Mouse (Mus musculus) heart, adult 8-10 months (tissue): ENCODE data around the gene Chid1. TPM values are rescaled to one million over a fixed set of nuclear protein-coding genes. Genes with fewer than 3 reads are reported as not detected.

ENCODE experiments used
- DNase-seq: peaks from one replicate; pipeline ENCODE4 v3.0.0; 2022; ENCODE audit warnings: low spot score
- total RNA-seq, 4 experiments: library from RNA; stranded (reverse); gene quantifications; 2 replicates each; pipeline ENCODE4 v1.2.4; 2022

Chid1 gene
- total RNA-seq, 4 experiments from 2014 or later: 48.2 to 55.0 (median 50.3) TPM

DNA sequence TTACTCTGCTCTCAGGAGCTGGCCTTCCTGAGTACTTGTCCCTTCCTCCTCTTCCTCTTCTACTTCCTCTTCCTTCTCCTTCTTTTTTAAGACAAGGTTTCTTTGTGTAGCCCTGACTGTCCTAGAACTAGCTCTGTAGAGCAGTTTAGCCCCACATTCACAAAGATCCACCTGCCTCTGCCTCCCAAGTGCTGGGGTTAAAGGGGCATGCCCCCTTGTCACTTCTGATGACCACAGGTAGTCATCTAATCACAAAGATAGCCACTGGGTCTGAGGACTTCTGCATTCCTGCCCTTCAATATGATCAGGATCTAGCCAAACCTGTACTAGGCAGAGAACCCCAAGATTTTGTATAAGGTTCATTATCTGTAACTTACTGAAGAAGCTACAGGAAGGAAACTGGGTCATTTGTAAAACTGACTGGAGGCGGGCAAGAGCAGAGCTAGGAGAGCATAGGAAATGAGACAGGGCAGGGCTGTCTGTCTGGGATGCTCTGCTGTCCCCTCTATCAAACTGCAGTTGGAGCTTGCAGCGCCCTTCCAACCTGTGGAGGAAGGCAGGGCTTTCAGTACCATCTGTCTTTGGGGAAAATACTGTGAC, 20.2 kb upstream of the Chid1 start:
- DNase-seq: no peak

DNA sequence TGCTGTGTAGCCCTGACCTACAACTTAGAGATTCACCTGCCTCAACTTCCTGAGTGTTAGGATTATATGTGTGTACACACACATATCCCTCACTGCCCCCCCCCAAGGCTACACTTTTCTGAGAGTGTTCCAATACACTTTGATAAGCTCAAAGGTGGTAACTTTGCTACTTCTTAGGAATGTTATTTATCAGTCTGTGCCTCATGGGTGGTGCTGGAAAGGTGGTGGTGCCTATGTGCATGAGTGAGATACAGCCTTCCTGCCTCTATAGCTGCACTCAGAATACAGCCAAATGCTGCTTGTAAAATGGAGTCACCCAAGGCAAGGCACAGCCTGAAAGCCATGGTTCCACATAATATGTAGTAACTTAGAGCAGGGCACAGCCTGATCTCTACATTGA, 19.3 kb upstream of the Chid1 start:
- no peak for DNase-seq

DNA sequence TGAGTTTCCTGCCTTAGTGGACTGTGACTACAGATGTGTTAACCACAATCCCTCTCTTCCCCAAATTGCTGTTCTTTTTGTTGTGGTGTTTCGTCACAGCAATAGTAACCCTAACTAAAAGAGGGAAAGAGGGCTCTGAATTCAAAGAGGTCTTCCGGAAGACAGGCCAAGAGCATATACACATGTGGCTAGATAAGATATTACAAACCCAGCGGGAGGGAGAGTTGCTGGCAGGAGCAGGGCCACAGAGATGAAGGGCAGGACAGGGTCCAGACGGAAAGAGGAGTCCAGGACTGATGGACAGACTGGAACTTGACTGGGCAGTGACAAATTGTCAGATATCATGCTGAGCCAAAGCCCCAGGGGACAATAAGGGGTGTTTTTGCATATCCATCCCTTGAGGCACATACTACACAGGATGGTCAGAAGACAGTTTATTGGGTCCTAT, 18.7 kb upstream of the Chid1 start:
- no peak for DNase-seq

DNA sequence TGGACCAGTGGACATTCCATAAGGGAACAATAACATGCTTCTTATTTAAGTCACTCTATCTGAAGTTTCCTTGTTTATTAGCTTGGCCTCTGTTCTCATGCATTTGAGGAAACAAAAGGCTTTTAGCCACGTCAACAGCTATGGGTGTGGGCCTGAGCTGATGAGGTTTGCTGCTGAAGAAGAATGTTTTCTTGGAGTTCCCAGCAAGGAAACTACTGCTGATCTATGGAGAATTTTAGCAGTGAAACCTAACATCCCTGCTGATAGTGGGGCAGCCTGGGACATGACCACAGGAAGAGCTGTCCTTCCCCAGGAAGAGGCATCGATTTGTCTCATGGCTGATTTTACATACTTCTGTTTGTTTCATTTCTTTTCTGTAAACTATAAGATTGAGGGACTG, 10.8 kb upstream of the Chid1 start:
- DNase-seq: peak; percentile 22

DNA sequence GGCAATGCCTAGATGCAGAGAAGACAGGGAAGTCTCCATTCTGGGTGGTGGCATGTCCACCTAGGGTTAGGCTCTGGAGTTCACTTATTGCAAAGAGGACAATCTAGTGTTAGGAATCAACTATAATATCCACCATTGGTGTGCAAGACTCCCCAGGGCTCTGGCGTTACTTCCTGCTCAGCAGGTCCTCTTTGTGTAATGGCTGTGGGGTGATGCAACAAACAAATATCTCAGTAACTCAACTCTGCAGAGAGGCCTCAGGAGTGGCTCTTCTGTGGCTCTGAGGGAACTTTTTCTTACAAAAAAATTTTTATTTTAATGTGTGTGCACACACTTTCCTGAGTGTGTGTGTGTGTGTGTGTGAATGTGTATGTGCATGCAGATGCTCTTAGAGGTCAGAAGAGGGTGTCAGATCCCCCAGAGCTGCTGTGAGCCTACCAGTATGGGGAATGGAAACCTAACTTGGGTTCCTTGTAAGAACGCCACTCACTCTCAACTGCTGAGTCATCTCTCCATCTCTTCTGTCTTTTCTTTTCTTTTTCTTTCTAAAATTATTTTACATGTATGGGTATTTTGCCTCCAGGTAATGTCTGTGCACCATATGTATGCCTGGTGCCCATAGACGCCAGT, 9.9 kb upstream of the Chid1 start:
- no peak for DNase-seq

DNA sequence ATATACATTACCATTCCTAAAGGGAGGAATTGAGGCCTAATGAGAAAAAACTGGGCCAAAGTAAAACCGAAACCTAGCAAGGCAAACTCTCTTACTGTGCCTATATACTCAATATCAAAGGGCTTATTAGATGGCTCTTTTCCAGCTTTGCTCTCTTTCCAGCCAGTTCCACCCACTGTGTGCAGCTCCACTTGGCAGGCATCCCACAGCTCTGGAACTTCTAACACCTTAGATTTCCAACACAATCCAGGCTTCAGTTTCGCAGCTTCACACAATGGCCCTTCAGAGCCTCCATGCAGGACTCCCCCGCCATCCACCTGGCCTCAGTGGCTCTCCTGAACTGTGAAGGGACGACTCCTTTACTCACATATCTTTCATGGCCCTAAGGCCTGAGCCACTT, 5.0 kb upstream of the Chid1 start:
- no peak for DNase-seq

DNA sequence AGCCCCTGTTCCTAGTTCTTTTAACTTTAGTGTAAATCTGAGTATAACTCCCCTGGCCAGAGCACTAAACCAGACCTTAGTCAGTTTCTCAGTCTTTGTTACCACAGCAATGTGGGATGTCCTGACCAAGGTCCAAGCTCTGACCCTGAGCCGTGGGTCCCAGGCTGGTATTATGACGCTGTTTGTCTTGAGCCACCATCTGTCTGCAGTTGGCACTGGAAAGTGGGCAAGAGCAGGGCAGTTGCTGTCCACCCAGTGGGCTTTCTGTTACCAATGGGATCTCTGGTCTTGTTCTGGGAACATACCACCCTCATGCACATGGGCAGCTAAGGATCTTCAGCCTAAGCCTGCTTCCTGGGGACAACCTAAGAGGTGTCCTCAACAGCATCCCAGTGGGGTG, 2.9 kb upstream of the Chid1 start:
- DNase-seq: no peak

DNA sequence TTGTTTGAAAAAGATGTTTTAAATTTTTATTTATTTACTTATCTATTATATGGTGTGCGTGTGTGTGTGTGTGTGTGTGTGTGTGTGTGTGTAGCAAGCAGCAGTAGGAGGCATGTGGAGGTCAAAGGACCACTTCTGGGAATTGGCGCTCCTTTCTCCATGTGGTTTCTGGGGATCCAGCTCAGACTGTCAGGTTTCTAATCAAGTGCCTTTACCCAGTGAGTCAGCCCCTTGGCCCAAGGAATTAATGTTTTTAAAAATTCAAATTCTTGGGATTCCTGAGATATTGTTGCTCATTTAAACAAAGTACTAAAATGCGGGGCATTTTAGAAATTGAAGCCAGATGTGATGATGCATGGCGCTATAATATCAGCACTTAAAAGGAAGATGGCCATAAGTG, 2.0 kb upstream of the Chid1 start:
- DNase-seq: no peak

DNA sequence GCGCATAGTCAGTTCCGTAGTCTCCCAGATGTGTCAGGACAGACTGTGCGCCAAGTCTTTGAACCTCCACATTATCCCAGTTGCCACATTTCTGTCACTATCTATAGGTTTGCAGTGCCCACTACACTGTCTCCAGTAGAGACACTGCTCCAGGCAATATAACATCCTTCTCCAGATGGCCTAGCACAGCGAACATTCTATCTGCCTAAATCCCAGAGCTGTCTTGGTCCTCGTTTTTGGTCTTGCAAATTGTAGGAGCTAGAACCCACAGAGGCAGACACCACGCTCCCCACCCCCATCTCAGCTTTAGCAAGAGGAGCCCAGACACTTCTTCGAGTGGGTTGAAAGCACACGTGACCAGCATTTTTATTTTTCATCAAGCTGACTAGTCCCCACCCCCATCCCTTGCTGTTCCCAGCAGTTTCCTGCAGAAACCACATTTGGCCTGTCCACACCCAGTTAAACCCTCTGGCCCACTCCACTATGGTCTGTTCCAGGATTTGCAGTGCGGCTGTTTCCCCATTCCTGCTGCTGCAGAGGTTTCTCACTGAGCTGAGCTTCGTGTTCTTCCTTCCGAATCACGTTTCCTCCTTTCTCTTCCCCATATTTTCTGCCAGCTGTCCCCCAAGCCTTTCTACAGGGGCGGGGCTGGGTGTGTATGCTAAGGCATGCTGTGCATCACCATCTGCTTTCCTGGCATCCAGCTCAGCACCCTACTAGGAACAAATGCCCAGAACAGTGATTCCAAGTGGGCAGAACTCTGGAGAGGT, 840 bp upstream of the Chid1 start:
- DNase-seq: peak; percentile 76

DNA sequence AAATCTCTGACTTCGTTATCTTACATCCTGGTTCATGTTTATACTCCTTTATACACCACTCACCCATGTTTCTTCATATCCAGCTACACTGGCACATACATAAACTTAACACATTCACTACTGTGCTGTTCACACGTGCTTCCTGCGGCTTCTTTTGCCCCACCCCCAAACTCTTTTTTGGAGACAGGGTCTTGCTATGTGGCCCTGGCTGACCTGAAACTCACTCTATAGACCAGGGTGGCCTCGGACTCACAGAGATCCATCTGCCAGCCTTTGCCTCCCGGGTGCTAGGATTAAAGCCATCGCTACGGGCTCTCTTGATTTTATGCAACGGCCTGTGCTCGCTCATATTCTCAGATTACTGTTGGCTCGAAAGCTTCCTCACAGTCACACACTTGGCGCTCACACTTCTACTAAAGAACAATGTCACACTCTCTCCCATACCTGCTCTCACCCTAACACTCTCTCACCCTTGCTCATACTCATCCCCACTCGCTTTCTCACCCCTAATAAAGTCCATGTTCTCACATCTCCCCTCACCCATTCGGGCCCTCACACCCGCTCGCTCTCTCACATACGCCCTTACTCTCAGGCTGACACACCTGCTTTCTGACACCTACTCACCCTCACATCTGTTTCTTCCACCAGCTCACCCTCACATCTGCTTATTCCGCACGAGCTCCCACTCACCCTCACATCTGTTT, 653 bp downstream of the Chid1 start:
- no peak for DNase-seq

DNA sequence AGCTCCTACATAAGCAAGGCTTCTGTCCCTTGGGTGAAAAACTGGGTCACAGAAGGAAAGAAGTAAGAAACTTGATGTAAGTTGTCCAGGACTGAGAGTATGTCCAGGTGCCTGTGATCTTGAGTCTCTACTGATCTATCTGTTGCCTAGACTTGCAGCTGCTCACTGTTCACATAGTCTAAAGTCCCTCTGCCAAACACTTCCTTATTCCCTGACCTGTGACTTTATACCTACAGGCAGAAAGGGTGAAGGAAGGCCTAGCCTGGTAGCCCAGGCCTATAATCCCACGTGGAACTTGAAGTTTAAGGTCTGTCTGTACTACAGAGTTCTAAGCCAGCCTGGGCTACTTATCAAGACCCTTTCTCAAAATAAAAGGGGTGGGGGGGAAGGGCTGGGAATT, 4.1 kb downstream of the Chid1 start:
- DNase-seq: no peak

DNA sequence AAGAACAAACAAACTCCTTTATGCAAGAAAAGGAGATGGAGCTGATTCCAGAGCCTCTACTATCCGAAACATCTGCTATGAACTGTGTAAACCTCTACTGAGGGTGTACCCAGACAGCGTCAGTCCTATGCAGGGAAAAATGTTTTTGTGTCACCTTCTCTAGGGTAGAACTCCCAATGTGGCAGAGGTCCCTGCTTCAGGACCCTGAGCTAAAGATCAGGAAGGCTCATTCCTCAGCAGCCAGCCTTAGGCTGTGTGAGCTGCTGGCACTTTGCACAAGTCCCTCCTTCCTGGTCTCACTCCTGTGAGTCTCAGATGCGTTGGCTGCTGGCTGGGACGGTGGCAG, 14.1 kb downstream of the Chid1 start:
- no peak for DNase-seq

DNA sequence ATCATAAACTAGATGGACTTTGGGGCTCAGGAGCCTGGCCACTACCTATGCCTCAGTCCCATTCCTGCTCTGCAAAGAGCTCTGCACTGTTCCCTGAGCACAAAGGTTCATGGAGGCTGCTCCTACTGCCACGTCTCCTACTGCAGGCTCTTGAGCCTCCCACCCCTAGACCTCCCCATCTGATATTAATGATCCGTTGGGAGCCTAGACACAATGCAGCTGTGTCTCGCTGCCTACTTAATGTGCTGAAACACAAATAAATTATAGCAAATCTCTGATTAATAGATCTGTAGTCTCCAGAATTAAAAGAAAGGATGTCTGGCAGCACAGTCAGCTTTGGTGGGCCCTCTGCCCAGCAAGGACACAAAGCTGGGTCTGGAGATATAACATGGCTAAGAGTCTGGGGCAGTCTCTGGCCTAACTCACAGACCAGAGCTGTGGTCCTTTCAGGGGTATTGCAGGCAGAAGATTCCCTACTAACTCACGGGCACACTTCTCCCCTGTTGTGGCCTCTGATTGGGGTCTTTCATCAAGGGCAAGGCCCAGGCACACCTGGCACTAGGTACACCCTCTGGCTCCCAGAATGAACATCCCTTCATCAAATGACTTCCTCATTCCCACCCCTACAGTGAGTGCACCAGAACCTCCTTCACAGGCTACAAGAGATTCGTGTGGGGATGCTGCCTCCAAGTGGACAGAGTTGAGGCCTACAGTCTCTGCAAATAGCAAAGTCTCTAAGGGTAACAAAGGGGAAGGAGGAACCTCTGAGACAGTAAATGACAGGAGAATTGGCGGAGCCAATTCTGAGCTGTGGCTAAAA, 14.7 kb downstream of the Chid1 start:
- DNase-seq: peak; percentile 82

DNA sequence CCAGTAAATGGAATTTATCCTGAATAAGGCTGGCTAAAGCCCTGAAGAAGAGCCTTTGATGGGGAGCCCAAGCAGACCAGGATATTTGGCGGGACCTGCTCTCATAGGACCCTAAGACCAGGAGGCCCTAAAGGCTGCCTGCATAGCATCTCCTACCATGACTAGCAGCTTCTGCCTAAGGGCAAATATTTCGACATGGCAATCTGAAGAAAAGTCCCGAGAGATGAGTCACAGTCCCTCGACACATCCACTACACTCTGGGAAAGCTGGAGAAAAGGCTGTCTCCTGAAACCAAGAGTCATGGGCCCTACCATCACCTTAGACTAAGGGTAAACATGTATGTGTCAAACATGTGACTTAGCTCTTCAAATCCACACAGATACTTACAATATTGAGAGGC, 15.4 kb downstream of the Chid1 start:
- no peak for DNase-seq

DNA sequence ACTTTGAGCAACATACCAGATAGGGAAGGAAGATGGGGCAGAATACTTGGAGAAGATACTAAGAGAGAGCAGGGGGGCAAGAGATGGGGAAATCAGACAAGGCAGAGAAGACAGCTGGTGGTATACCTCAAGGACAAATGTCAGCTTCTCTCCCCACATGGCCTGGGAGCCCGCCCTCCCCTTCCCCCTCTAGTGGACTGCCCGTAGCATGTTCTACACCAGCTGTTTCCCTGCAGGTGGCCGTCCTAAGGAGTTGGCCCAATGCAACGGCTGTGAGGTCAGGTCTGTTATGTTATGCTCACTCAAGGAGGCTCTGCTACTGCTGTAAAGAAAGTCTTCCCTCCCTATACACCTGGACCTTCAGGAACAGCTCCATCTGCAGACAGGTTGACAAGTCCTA, 16.6 kb downstream of the Chid1 start:
- DNase-seq: no peak

DNA sequence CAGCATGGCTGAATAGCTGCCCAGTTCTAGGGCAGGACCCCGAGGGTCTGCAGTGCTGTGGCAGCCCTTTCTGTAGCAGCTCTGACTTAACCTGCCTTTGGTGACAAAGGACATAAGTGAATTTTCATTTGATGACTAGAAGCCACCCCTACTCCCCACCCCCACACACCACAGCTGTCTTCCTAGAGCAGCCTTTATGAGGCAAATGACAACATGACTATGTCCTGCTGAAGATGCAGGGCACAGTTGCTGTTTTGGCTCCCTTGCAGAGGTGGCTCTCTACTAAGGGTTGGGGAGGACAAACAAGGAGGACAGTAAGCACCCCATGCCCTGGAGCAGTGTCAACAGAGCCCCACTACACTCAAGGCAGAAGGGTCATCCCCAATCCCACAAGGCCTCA, 19.9 kb downstream of the Chid1 start:
- DNase-seq: no peak

DNA sequence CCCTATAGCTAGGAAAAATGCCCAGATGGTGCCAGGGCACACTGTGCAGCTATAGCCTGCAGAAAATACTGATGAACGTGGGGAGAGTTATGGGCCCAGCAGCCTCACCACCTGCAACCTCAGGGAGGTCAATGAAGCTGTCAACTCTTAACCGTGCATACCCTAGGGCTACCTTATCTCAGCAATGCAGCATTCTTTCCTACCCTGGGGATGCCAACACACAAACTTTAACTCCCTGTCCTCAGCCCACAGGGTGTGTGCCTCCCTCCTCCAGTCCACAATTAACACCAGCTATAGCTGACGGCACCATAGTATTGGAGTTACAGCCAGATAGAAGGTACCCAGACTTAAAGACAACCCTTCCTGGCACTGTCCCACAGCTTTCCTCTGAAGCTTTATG, 20.7 kb downstream of the Chid1 start:
- DNase-seq: no peak

DNA sequence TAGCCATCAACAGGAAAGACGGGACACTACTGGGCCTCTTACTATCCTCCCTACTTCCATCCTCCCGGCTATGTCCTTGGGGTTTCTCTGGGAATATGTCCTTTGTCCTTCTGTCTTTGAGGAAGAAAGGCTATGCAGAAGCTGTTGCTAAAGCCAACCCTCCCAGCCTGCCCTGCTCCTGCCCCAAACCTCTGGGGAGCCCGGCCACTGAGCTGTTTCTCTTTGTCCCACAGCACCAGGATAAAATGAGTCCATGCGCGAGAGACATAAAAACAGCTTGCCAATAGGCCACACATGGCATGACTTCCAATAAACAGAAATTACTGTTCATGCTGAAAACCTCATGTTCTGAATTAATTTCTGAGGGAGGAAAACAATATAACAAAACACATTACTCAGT, 21.4 kb downstream of the Chid1 start:
- DNase-seq: no peak

DNA sequence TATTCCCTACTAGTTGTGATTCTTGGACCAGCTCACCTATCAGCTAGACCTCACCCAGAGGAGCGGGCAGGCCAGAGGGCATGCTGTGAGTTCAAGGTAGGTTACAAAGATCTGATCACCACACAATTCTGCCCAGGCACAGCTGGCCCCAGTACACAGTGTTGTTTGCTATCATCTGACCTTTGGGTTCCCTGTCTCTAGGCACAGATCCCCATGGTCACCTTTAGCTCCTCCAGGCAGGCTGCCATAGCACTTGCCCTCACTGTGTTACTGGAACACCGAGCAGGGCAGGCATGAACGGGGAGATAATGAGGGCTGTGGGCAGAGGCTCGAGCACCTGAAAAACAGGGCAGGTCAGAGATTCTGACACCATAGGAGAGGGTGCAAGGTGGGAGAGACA, 22.0 kb downstream of the Chid1 start:
- DNase-seq: peak; percentile 42

DNA sequence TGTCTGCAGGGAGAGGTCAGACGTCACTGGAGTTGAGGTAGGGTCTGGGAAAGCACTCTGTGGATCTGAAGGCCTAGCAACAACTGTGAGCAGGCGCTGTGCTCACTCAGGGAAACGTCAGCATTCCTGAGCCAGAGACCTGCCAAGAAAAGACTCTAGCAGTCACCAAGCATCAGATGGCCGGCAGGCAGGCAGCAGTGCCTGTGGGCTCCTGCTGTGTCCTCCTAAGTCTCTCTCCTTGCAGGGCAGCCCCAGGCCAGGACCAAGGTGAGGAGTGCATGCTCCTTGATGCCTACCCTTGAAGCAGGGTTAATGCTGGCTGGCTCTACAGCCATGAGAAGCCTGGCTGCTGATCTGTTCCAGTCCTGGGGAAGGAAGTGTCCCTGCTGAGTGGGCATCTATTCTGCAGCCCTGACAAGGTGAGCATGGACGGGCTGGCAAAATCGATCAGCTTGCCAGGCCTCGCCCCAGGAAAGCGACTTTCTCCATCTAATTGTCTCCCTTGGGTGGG, 28.9 kb downstream of the Chid1 start:
- DNase-seq: no peak

DNA sequence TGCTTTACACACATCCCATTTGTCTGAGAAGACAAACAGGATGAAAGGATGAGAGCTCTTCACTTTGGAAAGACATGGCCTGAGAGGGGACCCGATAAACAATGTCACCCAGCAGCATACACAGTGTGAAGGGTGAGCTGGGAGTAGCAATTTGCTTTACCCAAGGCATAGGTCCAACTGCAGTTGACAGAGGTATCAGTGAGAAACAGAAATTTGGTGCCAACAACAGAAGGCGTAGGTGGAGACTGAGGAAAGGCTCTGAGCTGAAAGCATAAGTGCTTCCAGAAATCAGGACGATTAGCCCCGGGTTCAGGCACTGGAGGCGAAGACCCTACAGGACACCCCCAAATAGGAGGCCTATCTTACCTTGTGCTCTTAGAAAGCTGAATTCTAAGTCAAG, 29.5 kb downstream of the Chid1 start:
- no peak for DNase-seq

DNA sequence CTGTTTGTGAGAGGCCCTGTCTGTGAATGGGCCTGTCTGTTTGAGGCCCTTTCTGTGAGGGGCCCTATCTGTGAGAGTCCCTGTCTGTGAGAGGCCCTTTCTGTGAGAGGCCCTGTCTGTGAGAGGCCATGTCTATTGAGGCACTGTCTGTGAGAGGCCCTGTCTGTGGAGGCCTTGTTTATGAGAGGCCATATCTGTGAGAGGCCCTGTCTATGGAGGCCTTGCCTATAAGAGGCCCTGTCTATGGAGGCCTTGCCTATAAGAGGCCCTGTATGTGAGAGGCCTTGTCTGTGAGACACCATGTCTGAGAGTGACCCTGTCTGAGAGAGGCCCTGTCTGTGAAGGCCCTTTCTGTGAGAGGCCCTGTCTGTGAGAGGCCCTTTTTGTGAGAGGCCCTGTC, 31.5 kb downstream of the Chid1 start:
- DNase-seq: no peak
